Mouse (Mus musculus) lung, postnatal 0 days (tissue): ENCODE measurements at regions not wholly inside any gene's neighbourhood (a gene's known extent, or its start where the extent isn't known, plus 50 kb on each side); places are given as distances from the start of the nearest gene placed in this dataset.

ENCODE experiments used
- CTCF ChIP-seq: IDR thresholded peaks from 2 replicates; pipeline ENCODE4 v1.5.1; 2016; ENCODE audit warnings: antibody characterized with exemption, mild to moderate bottlenecking
- EP300 ChIP-seq: IDR thresholded peaks from 2 replicates; pipeline ENCODE4 v1.6.1; 2016; ENCODE audit warnings: antibody characterized with exemption, mild to moderate bottlenecking, control low read depth

- peak; percentile 26; the same call in 1 of the 2 replicates for TF ChIP-seq CTCF
- no peak for TF ChIP-seq EP300
These were observed 265.4 kb downstream of the Snca start for GRCm38 (mm10) chr6:60564261-60564660.
